Mouse (Mus musculus): ENCODE measurements at regions not wholly inside any gene's neighbourhood (a gene's known extent, or its start where the extent isn't known, plus 50 kb on each side); places are given as distances from the start of the nearest gene placed in this dataset.

- H3K36me3 ChIP-seq: no peaks in the 10 kb centered on the region
- H3K4me3 ChIP-seq: no peak overlapping the region
- no peak for ATAC-seq (replicated peaks; ENCODE audit: insufficient number of reproducible peaks, insufficient read depth, low FRiP score, low read depth)
- 54% methylated on average over 1 of the region's 1 CpGs for WGBS
- H3K4me2 ChIP-seq: no peak overlapping the region
- no peaks in the 10 kb centered on the region for H3K27me3 ChIP-seq
- H3K9ac ChIP-seq: no peak overlapping the region
- H3K4me1 ChIP-seq (replicated peaks): no peaks in the 10 kb centered on the region
- H3K27ac ChIP-seq: no peak overlapping the region
- no peaks in the 10 kb centered on the region for H3K9me3 ChIP-seq (replicated peaks)
Observed at GRCm38 (mm10) chr19:49115484-49115883, 909.7 kb downstream of the Sorcs3 start.

GRCm38 (mm10) chr19:49131664-49132063 is 925.8 kb downstream of the Sorcs3 start:
- WGBS: 51% methylated on average over 4 of the region's 4 CpGs
- Histone ChIP-seq H3K27me3 (no peaks in the 10 kb centered on the region), H3K4me3 (no peak overlapping the region), H3K4me1 (replicated peaks) (no peaks in the 10 kb centered on the region), H3K9me3 (replicated peaks) (no peaks in the 10 kb centered on the region), H3K36me3 (no peaks in the 10 kb centered on the region), H3K4me2 (no peak overlapping the region), H3K27ac (no peak overlapping the region), H3K9ac (no peak overlapping the region)
- ATAC-seq (replicated peaks; ENCODE audit: insufficient number of reproducible peaks, insufficient read depth, low FRiP score, low read depth): no peak

GRCm38 (mm10) chr19:49172078-49172477 is 966.3 kb downstream of the Sorcs3 start:
- Histone ChIP-seq H3K27ac (no peak overlapping the region), H3K27me3 (no peaks in the 10 kb centered on the region), H3K9me3 (replicated peaks) (no peaks in the 10 kb centered on the region), H3K36me3 (no peaks in the 10 kb centered on the region), H3K4me1 (replicated peaks) (no peaks in the 10 kb centered on the region), H3K4me3 (no peak overlapping the region), H3K9ac (no peak overlapping the region), H3K4me2 (no peak overlapping the region)
- WGBS: 60% methylated on average over 2 of the region's 2 CpGs
- no peak for ATAC-seq (replicated peaks; ENCODE audit: insufficient number of reproducible peaks, insufficient read depth, low FRiP score, low read depth)

GRCm38 (mm10) chr19:49207971-49208370 is 1002.1 kb downstream of the Sorcs3 start:
- Histone ChIP-seq H3K4me1 (replicated peaks) (no peaks in the 10 kb centered on the region), H3K36me3 (no peaks in the 10 kb centered on the region), H3K27ac (no peak overlapping the region), H3K4me3 (no peak overlapping the region), H3K9me3 (replicated peaks) (no peaks in the 10 kb centered on the region), H3K27me3 (no peaks in the 10 kb centered on the region), H3K4me2 (no peak overlapping the region), H3K9ac (no peak overlapping the region)
- WGBS: 63% methylated on average over 3 of the region's 3 CpGs
- ATAC-seq (replicated peaks; ENCODE audit: insufficient number of reproducible peaks, insufficient read depth, low FRiP score, low read depth): no peak

GRCm38 (mm10) chr19:49242601-49243000 is 1036.8 kb downstream of the Sorcs3 start:
- Histone ChIP-seq H3K27ac (no peak overlapping the region), H3K4me2 (no peak overlapping the region), H3K4me3 (no peak overlapping the region), H3K36me3 (no peaks in the 10 kb centered on the region), H3K27me3 (no peaks in the 10 kb centered on the region), H3K4me1 (replicated peaks) (no peaks in the 10 kb centered on the region), H3K9me3 (replicated peaks) (no peaks in the 10 kb centered on the region), H3K9ac (no peak overlapping the region)
- ATAC-seq (replicated peaks; ENCODE audit: insufficient number of reproducible peaks, insufficient read depth, low FRiP score, low read depth): no peak
- WGBS: 47% methylated on average over 2 of the region's 2 CpGs

- WGBS: 55% methylated on average over 3 of the region's 3 CpGs
Observed at GRCm38 (mm10) chr19:49245114-49245714, 1039.4 kb downstream of the Sorcs3 start.

GRCm38 (mm10) chr19:49264616-49265015 is 1058.8 kb downstream of the Sorcs3 start:
- Histone ChIP-seq H3K9ac (no peak overlapping the region), H3K27ac (no peak overlapping the region), H3K36me3 (no peaks in the 10 kb centered on the region), H3K4me2 (no peak overlapping the region), H3K4me3 (no peak overlapping the region), H3K4me1 (replicated peaks) (no peaks in the 10 kb centered on the region), H3K27me3 (no peaks in the 10 kb centered on the region), H3K9me3 (replicated peaks) (no peaks in the 10 kb centered on the region)
- ATAC-seq (replicated peaks; ENCODE audit: insufficient number of reproducible peaks, insufficient read depth, low FRiP score, low read depth): no peak
- WGBS: 61% methylated on average over 1 of the region's 1 CpGs

More at GRCm38 (mm10) chr19:49245114-49245714, 1039.4 kb downstream of the Sorcs3 start:
- H3K4me1 ChIP-seq (replicated peaks): no peaks in the 10 kb centered on the region
- no peak overlapping the region for H3K9ac ChIP-seq
- no peak overlapping the region for H3K27ac ChIP-seq
- no peak for ATAC-seq (replicated peaks; ENCODE audit: insufficient number of reproducible peaks, insufficient read depth, low FRiP score, low read depth)
- no peak overlapping the region for H3K4me2 ChIP-seq
- H3K9me3 ChIP-seq (replicated peaks): no peaks in the 10 kb centered on the region
- no peaks in the 10 kb centered on the region for H3K27me3 ChIP-seq
- no peaks in the 10 kb centered on the region for H3K36me3 ChIP-seq
- H3K4me3 ChIP-seq: no peak overlapping the region

- Histone ChIP-seq H3K9me3 (replicated peaks) (no peaks in the 10 kb centered on the region), H3K9ac (no peak overlapping the region), H3K27ac (peak overlapping the region; percentile 11; the same call in 1 of the 2 replicates), H3K27me3 (no peaks in the 10 kb centered on the region), H3K36me3 (no peaks in the 10 kb centered on the region), H3K4me2 (no peak overlapping the region), H3K4me3 (no peak overlapping the region), H3K4me1 (replicated peaks) (no peaks in the 10 kb centered on the region)
- no peak; the same call in 1 of the 2 replicates for ATAC-seq (replicated peaks; ENCODE audit: insufficient number of reproducible peaks, insufficient read depth, low FRiP score, low read depth)
- WGBS: 44% methylated on average over 8 of the region's 8 CpGs
Observed at GRCm38 (mm10) chr19:49267864-49268480, 1062.1 kb downstream of the Sorcs3 start.

GRCm38 (mm10) chr19:49282626-49283261 is 1076.9 kb downstream of the Sorcs3 start:
- Histone ChIP-seq H3K9ac (no peak overlapping the region), H3K9me3 (replicated peaks) (no peaks in the 10 kb centered on the region), H3K4me3 (no peak overlapping the region), H3K36me3 (no peaks in the 10 kb centered on the region), H3K27me3 (no peaks in the 10 kb centered on the region), H3K27ac (no peak overlapping the region), H3K4me1 (replicated peaks) (no peaks in the 10 kb centered on the region), H3K4me2 (no peak overlapping the region)
- WGBS: 64% methylated on average over 8 of the region's 8 CpGs
- no peak for ATAC-seq (replicated peaks; ENCODE audit: insufficient number of reproducible peaks, insufficient read depth, low FRiP score, low read depth)

- Histone ChIP-seq H3K27ac (no peak overlapping the region), H3K4me2 (no peak overlapping the region)
Observed at GRCm38 (mm10) chr19:49294980-49295379, 1089.2 kb downstream of the Sorcs3 start.

GRCm38 (mm10) chr19:49299351-49300271 is 1093.8 kb downstream of the Sorcs3 start:
- WGBS: 35% methylated on average over 10 of the region's 10 CpGs
- no peaks in the 10 kb centered on the region for H3K27me3 ChIP-seq
- H3K4me2 ChIP-seq: no peak overlapping the region
- H3K36me3 ChIP-seq: no peaks in the 10 kb centered on the region
- no peak overlapping the region for H3K4me3 ChIP-seq
- no peak overlapping the region for H3K9ac ChIP-seq
- H3K4me1 ChIP-seq (replicated peaks): no peaks in the 10 kb centered on the region; the same call in 1 of the 2 replicates
- H3K9me3 ChIP-seq (replicated peaks): no peaks in the 10 kb centered on the region
- no peak for ATAC-seq (replicated peaks; ENCODE audit: insufficient number of reproducible peaks, insufficient read depth, low FRiP score, low read depth)
- no peak overlapping the region for H3K27ac ChIP-seq

More at GRCm38 (mm10) chr19:49294980-49295379, 1089.2 kb downstream of the Sorcs3 start:
- ATAC-seq (replicated peaks; ENCODE audit: insufficient number of reproducible peaks, insufficient read depth, low FRiP score, low read depth): no peak
- Histone ChIP-seq H3K4me3 (no peak overlapping the region), H3K9ac (no peak overlapping the region), H3K36me3 (no peaks in the 10 kb centered on the region), H3K27me3 (no peaks in the 10 kb centered on the region), H3K4me1 (replicated peaks) (no peaks in the 10 kb centered on the region; the same call in 1 of the 2 replicates), H3K9me3 (replicated peaks) (no peaks in the 10 kb centered on the region)
- WGBS: 65% methylated on average over 2 of the region's 2 CpGs

Measured in heart, embryonic 15.5 days (tissue).